Mouse (Mus musculus) heart, embryonic 14.5 days (tissue): ENCODE results near the gene Pigt. TPM values are rescaled to one million over a fixed set of nuclear protein-coding genes. Genes with fewer than 3 reads are reported as not detected.
A peak's percentile ranks its signal among the peaks of the same experiment; 100 is the strongest.

Experiments used
- ATAC-seq: fragments of 200-750 bp; cut with Nextera tagmentation; 2 replicates; pipeline ENCODE4 v1.8.0; 2017; ENCODE audit warnings: low read depth, moderate TSS enrichment; ENCODE audit not compliant: insufficient number of reproducible peaks, insufficient read depth, low FRiP score
- H3K27ac ChIP-seq, 2 experiments: fragments of 200-500 bp in 1 of 2; fragments of 300-500 bp in 1 of 2; sonication (generic) in 1 of 2; replicated peaks in 1 of 2; 2 replicates each; pipeline ENCODE4 v1.5.1; 2012 to 2014; ENCODE audit warnings: low read depth in 2 of 2, low read length in 2 of 2, control low read depth in 1 of 2, mild to moderate bottlenecking in 1 of 2, mixed read lengths in 1 of 2; ENCODE audit not compliant: control insufficient read depth in 1 of 2, insufficient read depth in 1 of 2
- H3K27me3 ChIP-seq: fragments of 300-500 bp; sonication (generic); 2 replicates; pipeline ENCODE4 v1.6.1; 2014; ENCODE audit warnings: mild to moderate bottlenecking, low read length, control low read depth; ENCODE audit not compliant: control insufficient read depth, insufficient read depth
- H3K36me3 ChIP-seq: fragments of 300-500 bp; sonication (generic); 2 replicates; pipeline ENCODE4 v1.6.1; 2014; ENCODE audit warnings: mild to moderate bottlenecking, control low read depth, low read length, mixed read lengths; ENCODE audit not compliant: control insufficient read depth, insufficient read depth
- H3K4me1 ChIP-seq, 2 experiments: fragments of 200-500 bp in 1 of 2; fragments of 300-500 bp in 1 of 2; sonication (generic) in 1 of 2; 2 replicates each; pipeline ENCODE4 v1.6.1; 2012 to 2014; ENCODE audit warnings: low read length in 2 of 2, control low read depth in 1 of 2, mixed read lengths in 1 of 2; ENCODE audit not compliant: control insufficient read depth in 2 of 2, insufficient read depth in 2 of 2
- H3K4me2 ChIP-seq: fragments of 300-500 bp; sonication (generic); 2 replicates; pipeline ENCODE4 v1.6.1; 2014; ENCODE audit warnings: mild to moderate bottlenecking, low read length
- H3K4me3 ChIP-seq, 2 experiments: fragments of 200-500 bp in 1 of 2; fragments of 300-500 bp in 1 of 2; sonication (generic) in 1 of 2; 2 replicates each; pipeline ENCODE4 v1.5.1; 2012 to 2014; ENCODE audit warnings: low read length in 2 of 2, mild to moderate bottlenecking in 2 of 2, control low read depth in 1 of 2, low read depth in 1 of 2, moderate library complexity in 1 of 2; ENCODE audit not compliant: control insufficient read depth in 1 of 2, insufficient read depth in 1 of 2
- H3K9ac ChIP-seq: fragments of 300-500 bp; sonication (generic); 2 replicates; pipeline ENCODE4 v1.6.1; 2014; ENCODE audit warnings: mild to moderate bottlenecking, low read length
- H3K9me3 ChIP-seq: fragments of 300-500 bp; sonication (generic); 2 replicates; pipeline ENCODE4 v1.6.1; 2016; ENCODE audit warnings: low read length, control low read depth; ENCODE audit not compliant: control insufficient read depth
- WGBS: fragments of 180-500 bp; shearing (Covaris S2); extraction: QIAGEN DNeasy Blood & Tissue Kit; methylation state at CpG from one replicate; pipeline ENCODE4 v1.1.7; 2014; 5-methylcytosine and 5-hydroxymethylcytosine counted together
- polyA plus RNA-seq: library from polyadenylated mRNA; unstranded; fragments of >200 nt; fragmentation: Nextera tagmentation; extraction: Ambion mirVana; gene quantifications from 2 replicates; pipeline ENCODE4 v1.2.1, GENCODE M21; 2014

The Pigt gene
- 58.8 and 64.3 TPM in 2 replicates for polyA plus RNA-seq

GRCm38 (mm10) chr2:164496847-164497690, at the start of gene Pigt:
Pigt (plus strand) TSS chr2:164497520.
- peak; percentile 83 for ATAC-seq
- Histone ChIP-seq H3K9me3 (no peaks in the 10 kb centered on the region), H3K4me1 (peaks cover 0 to 7% of the 10 kb centered on the region in 2 experiments; a peak in 3 of 4 replicates), H3K9ac (peak within 1 kb of the TSS; percentile 80), H3K27ac (peak within 1 kb of the TSS; percentile 59 to 63; a peak in 2 of 4 replicates), H3K36me3 (peaks cover 26% of the 10 kb centered on the region), H3K4me3 (peak within 1 kb of the TSS; percentile 82 to 83), H3K4me2 (peak within 1 kb of the TSS; percentile 96), H3K27me3 (no peaks in the 10 kb centered on the region)
- 4% methylated on average over 43 of the region's 43 CpGs for WGBS

- no peak overlapping the region for H3K4me3 ChIP-seq
- ATAC-seq, result no peak
- no peaks in the 10 kb centered on the region for H3K36me3 ChIP-seq
- H3K27me3 ChIP-seq, result no peaks in the 10 kb centered on the region
- H3K4me2 ChIP-seq, result no peak overlapping the region
- H3K9me3 ChIP-seq, result peaks cover 5% of the 10 kb centered on the region; the same call in 1 of the 2 replicates
- no peak overlapping the region for H3K9ac ChIP-seq
- no peak overlapping the region for H3K27ac ChIP-seq
- H3K4me1 ChIP-seq, result peaks cover 26 to 36% of the 10 kb centered on the region in 2 experiments
- WGBS, result 96% methylated on average over 1 of the region's 1 CpGs
These were observed 49.2 kb upstream of the Pigt start for GRCm38 (mm10) chr2:164448140-164448539.

- no peak overlapping the region for H3K9ac ChIP-seq
- peak overlapping the region in 1 of 2 experiments; percentile 55; a peak in 1 of 4 replicates for H3K27ac ChIP-seq
These were observed 48.4 kb upstream of the Pigt start for GRCm38 (mm10) chr2:164448921-164449320.

GRCm38 (mm10) chr2:164449341-164450042, 47.8 kb upstream of the Pigt start:
- WGBS, result 39% methylated on average over 14 of the region's 14 CpGs
- Histone ChIP-seq H3K4me2 (peak overlapping the region; percentile 17; the same call in 1 of the 2 replicates), H3K9ac (0 out of 2 replicates have a peak overlapping the region, but pooled peaks have one; percentile 12), H3K27me3 (no peaks in the 10 kb centered on the region), H3K4me3 (no peak overlapping the region), H3K9me3 (peaks cover 5% of the 10 kb centered on the region; the same call in 1 of the 2 replicates), H3K27ac (peak overlapping the region; percentile 30 to 55; a peak in 2 of 4 replicates), H3K36me3 (no peaks in the 10 kb centered on the region), H3K4me1 (peaks cover 32 to 44% of the 10 kb centered on the region in 2 experiments)
- ATAC-seq, result no peak

More at GRCm38 (mm10) chr2:164448921-164449320, 48.4 kb upstream of the Pigt start:
- ATAC-seq, result no peak
- whole genome bisulfite sequencing, result 42% methylated on average over 5 of the region's 5 CpGs
- H3K4me2 ChIP-seq, result 0 out of 2 replicates have a peak overlapping the region, but pooled peaks have one; percentile 17
- H3K4me3 ChIP-seq, result no peak overlapping the region
- H3K4me1 ChIP-seq, result peaks cover 28 to 39% of the 10 kb centered on the region in 2 experiments
- no peaks in the 10 kb centered on the region for H3K36me3 ChIP-seq
- peaks cover 5% of the 10 kb centered on the region; the same call in 1 of the 2 replicates for H3K9me3 ChIP-seq
- no peaks in the 10 kb centered on the region for H3K27me3 ChIP-seq

- H3K27me3 ChIP-seq, result no peaks in the 10 kb centered on the region
- H3K36me3 ChIP-seq, result no peaks in the 10 kb centered on the region
- H3K4me2 ChIP-seq, result peak overlapping the region; percentile 42
- H3K9ac ChIP-seq, result no peak overlapping the region
- ATAC-seq, result 0 out of 2 replicates have a peak, but pooled peaks have one; percentile 57
- H3K9me3 ChIP-seq, result peaks cover 5% of the 10 kb centered on the region; the same call in 1 of the 2 replicates
- H3K27ac ChIP-seq, result peak overlapping the region; percentile 65 to 78
- 29% methylated on average over 13 of the region's 13 CpGs for WGBS
- no peak overlapping the region for H3K4me3 ChIP-seq
- H3K4me1 ChIP-seq, result peaks cover 48 to 69% of the 10 kb centered on the region in 2 experiments
These were observed 45.2 kb upstream of the Pigt start for GRCm38 (mm10) chr2:164452000-164452676.

- Histone ChIP-seq H3K4me3 (no peak overlapping the region), H3K9ac (no peak overlapping the region)
- WGBS, result 16% methylated on average over 14 of the region's 14 CpGs
These were observed 44.1 kb upstream of the Pigt start for GRCm38 (mm10) chr2:164453047-164453757.

More at GRCm38 (mm10) chr2:164453047-164453757, 44.1 kb upstream of the Pigt start:
- Histone ChIP-seq H3K9me3 (peaks cover 5% of the 10 kb centered on the region; the same call in 1 of the 2 replicates), H3K4me2 (peak overlapping the region; percentile 42), H3K36me3 (no peaks in the 10 kb centered on the region), H3K27me3 (no peaks in the 10 kb centered on the region), H3K4me1 (peaks cover 48 to 69% of the 10 kb centered on the region in 2 experiments), H3K27ac (peak overlapping the region; percentile 65 to 78)
- ATAC-seq, result peak; percentile 81
